Mouse (Mus musculus): ENCODE results near the gene Vmn1r127. TPM values are rescaled to one million over a fixed set of nuclear protein-coding genes. Genes with fewer than 3 reads are reported as not detected.
"Not testable (repeated sequence)": the region's sequence is repeated elsewhere in the genome, so short reads cannot be mapped to it uniquely, and the experiment has no call there.

Vmn1r127 gene
- not detected in 2 replicates for polyA plus RNA-seq (2012; ENCODE audit: insufficient read depth, insufficient read length, missing spikeins)

GRCm38 (mm10) chr7:21319761-21320160 is at the start of gene Vmn1r127:
TSS of gene Vmn1r127 (minus strand) at chr7:21319861.
- not testable (repeated sequence) for H3K4me3 ChIP-seq (ENCODE audit: insufficient read depth, low read depth, low read length); H3K4me1 ChIP-seq (ENCODE audit: control insufficient read depth, insufficient read depth, insufficient read length, low read length); H3K27ac ChIP-seq (replicated peaks; ENCODE audit: low read depth, low read length)

DNA sequence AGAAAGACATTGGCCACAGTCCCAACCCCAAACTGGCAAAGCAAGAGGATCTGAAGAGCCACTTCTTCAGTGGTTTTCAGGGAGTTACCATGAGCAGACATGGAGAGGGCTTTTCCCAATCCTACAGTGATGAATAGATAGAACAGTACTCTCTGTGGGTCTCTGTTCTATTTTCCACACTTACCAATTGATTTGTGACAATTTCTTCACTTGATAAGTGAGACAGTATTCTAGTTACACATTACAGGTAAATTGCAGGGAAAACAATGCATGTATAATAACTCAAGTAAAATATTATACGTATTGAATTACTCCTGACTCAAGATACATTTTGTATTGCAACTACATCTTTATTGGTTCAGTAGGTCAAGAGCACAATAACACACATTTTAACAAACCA is 41.5 kb upstream of the Vmn1r127 start, which contains the start of gene Vmn1r129:
Vmn1r129 (minus strand) TSS at position 101 of the 400 bp plus-strand sequence.
- H3K27ac ChIP-seq (replicated peaks; ENCODE audit: low read depth, low read length); H3K4me1 ChIP-seq (ENCODE audit: control insufficient read depth, insufficient read depth, insufficient read length, low read length); H3K4me3 ChIP-seq (ENCODE audit: insufficient read depth, low read depth, low read length): not testable (repeated sequence)

- H3K4me3 ChIP-seq (ENCODE audit: insufficient read depth, low read depth, low read length); H3K27ac ChIP-seq (replicated peaks; ENCODE audit: low read depth, low read length): not testable (repeated sequence)
These were observed 29.4 kb upstream of the Vmn1r127 start, which contains the start of gene Vmn1r128 for GRCm38 (mm10) chr7:21349073-21349472. TSS of gene Vmn1r128 (plus strand) at chr7:21349373.

GRCm38 (mm10) chr7:21301367-21301766 is 18.3 kb downstream of the Vmn1r127 start, which contains the start of gene Vmn1r126:
TSS of gene Vmn1r126 (minus strand) at chr7:21301467.
- not testable (repeated sequence) for H3K4me3 ChIP-seq (ENCODE audit: insufficient read depth, low read depth, low read length); H3K27ac ChIP-seq (replicated peaks; ENCODE audit: low read depth, low read length); H3K4me1 ChIP-seq (ENCODE audit: control insufficient read depth, insufficient read depth, insufficient read length, low read length)

More at GRCm38 (mm10) chr7:21349073-21349472, 29.4 kb upstream of the Vmn1r127 start, which contains the start of gene Vmn1r128:
- H3K4me1 ChIP-seq (ENCODE audit: control insufficient read depth, insufficient read depth, insufficient read length, low read length), result not testable (repeated sequence)

DNA sequence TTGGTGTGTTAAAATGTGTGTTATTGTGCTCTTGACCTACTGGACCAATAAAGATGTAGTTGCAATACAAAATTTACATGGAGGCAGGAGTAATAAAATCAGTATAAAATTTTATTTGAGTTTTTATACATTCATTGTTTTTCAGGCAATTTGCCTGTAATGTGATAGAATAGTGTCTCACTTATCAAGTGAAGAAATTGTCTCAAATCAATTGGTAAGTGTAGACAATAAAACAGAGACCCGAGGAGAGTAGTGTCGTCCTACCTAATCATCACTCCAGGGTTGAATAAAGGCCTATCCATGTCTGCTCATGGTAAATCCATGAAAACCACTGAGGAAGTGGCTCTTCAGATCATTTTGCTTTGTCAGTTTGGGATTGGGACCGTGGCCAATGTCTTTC is 47.8 kb downstream of the Vmn1r127 start, which contains the start of gene Vmn1r125:
Vmn1r125 (plus strand) TSS at position 301 of the 400 bp plus-strand sequence.
- H3K27ac ChIP-seq (replicated peaks; ENCODE audit: low read depth, low read length); H3K4me1 ChIP-seq (ENCODE audit: control insufficient read depth, insufficient read depth, insufficient read length, low read length); H3K4me3 ChIP-seq (ENCODE audit: insufficient read depth, low read depth, low read length): not testable (repeated sequence)

Other genes with a start within 250 kb of the Vmn1r127 start
- gene Vmn1r121, start 221.3 kb downstream of the Vmn1r127 start, polyA plus RNA-seq (2012; ENCODE audit: insufficient read depth, insufficient read length, missing spikeins), result not detected in 2 replicates
- not detected in 2 replicates for gene Vmn1r122, start 185.7 kb downstream of the Vmn1r127 start, polyA plus RNA-seq (2012; ENCODE audit: insufficient read depth, insufficient read length, missing spikeins)
- not detected in 2 replicates for gene Vmn1r123, start 157.7 kb downstream of the Vmn1r127 start, polyA plus RNA-seq (2012; ENCODE audit: insufficient read depth, insufficient read length, missing spikeins)
- gene Gm5157, start 129.4 kb downstream of the Vmn1r127 start, polyA plus RNA-seq (2012; ENCODE audit: insufficient read depth, insufficient read length, missing spikeins), result not detected in 2 replicates
- not detected in 2 replicates for gene Vmn1r124, start 59.2 kb downstream of the Vmn1r127 start, polyA plus RNA-seq (2012; ENCODE audit: insufficient read depth, insufficient read length, missing spikeins)
- gene Vmn1r125, start 47.7 kb downstream of the Vmn1r127 start, polyA plus RNA-seq (2012; ENCODE audit: insufficient read depth, insufficient read length, missing spikeins), result not detected in 2 replicates
- not detected in 2 replicates for gene Vmn1r126, start 18.4 kb downstream of the Vmn1r127 start, polyA plus RNA-seq (2012; ENCODE audit: insufficient read depth, insufficient read length, missing spikeins)
- gene Vmn1r128, start 29.5 kb upstream of the Vmn1r127 start, polyA plus RNA-seq (2012; ENCODE audit: insufficient read depth, insufficient read length, missing spikeins), result not detected in 2 replicates
- not detected in 2 replicates for gene Vmn1r129, start 41.4 kb upstream of the Vmn1r127 start, polyA plus RNA-seq (2012; ENCODE audit: insufficient read depth, insufficient read length, missing spikeins)
- gene Gm6882, start 112.9 kb upstream of the Vmn1r127 start, polyA plus RNA-seq (2012; ENCODE audit: insufficient read depth, insufficient read length, missing spikeins), result not detected in 2 replicates
- not detected in 2 replicates for gene Vmn1r130, start 191.9 kb upstream of the Vmn1r127 start, polyA plus RNA-seq (2012; ENCODE audit: insufficient read depth, insufficient read length, missing spikeins)
- gene Vmn1r131, start 226.2 kb upstream of the Vmn1r127 start, polyA plus RNA-seq (2012; ENCODE audit: insufficient read depth, insufficient read length, missing spikeins), result not detected in 2 replicates

All from brown adipose tissue, adult 24 weeks (tissue).